Mouse (Mus musculus) heart, adult 2 months (tissue): ENCODE measurements around the gene Notch4. TPM values are rescaled to one million over a fixed set of nuclear protein-coding genes. Genes with fewer than 3 reads are reported as not detected.

Source experiments
- DNase-seq, 2 experiments: peaks; one replicate each; pipeline ENCODE4 v3.0.0; 2021
- H3K27ac ChIP-seq: fragments of 200-600 bp; 2 replicates; pipeline ENCODE4 v1.8.1; 2022
- H3K27me3 ChIP-seq: fragments of 200-500 bp; 2 replicates; pipeline ENCODE4 v1.6.1; 2012; ENCODE audit warnings: mild to moderate bottlenecking, low read length, inconsistent platforms, mixed read lengths; ENCODE audit not compliant: control insufficient read depth, insufficient read depth
- H3K36me3 ChIP-seq: fragments of 200-500 bp; 2 replicates; pipeline ENCODE4 v1.6.1; 2012; ENCODE audit warnings: low read length, inconsistent platforms; ENCODE audit not compliant: control insufficient read depth, insufficient read depth
- H3K4me1 ChIP-seq: fragments of 200-500 bp; 2 replicates; pipeline ENCODE4 v1.6.1; 2011; ENCODE audit warnings: low read length; ENCODE audit not compliant: control insufficient read depth, insufficient read depth
- H3K4me3 ChIP-seq: fragments of 200-600 bp; 2 replicates; pipeline ENCODE4 v1.8.1; 2022
- H3K79me2 ChIP-seq: fragments of 200-500 bp; replicated peaks from 2 replicates; pipeline ENCODE4 v1.6.1; 2012; ENCODE audit warnings: mild to moderate bottlenecking, inconsistent platforms, low read length, moderate library complexity, mixed read lengths; ENCODE audit not compliant: control insufficient read depth, insufficient read depth
- H3K9ac ChIP-seq: fragments of 200-500 bp; 2 replicates; pipeline ENCODE4 v1.6.1; 2012; ENCODE audit warnings: low read depth, mild to moderate bottlenecking, control low read depth, inconsistent platforms, low read length, mixed read lengths
- CTCF ChIP-seq: fragments of 200-600 bp; IDR thresholded peaks from 2 replicates; pipeline ENCODE4 v1.8.1; 2022; ENCODE audit warnings: antibody characterized with exemption, mild to moderate bottlenecking, moderate library complexity
- EP300 ChIP-seq: fragments of 200-500 bp; IDR thresholded peaks from 2 replicates; pipeline ENCODE4 v1.6.1; 2011; ENCODE audit warnings: low read depth, low read length, control low read depth; ENCODE audit not compliant: insufficient read depth
- POLR2A ChIP-seq: fragments of 200-500 bp; IDR thresholded peaks from 2 replicates; pipeline ENCODE4 v1.6.1; 2011; ENCODE audit warnings: mild to moderate bottlenecking, low read depth, low read length, control low read depth; ENCODE audit not compliant: insufficient read depth
- WGBS: fragments of 180-500 bp; shearing (Covaris S2); methylation state at CpG from one replicate; pipeline ENCODE4 v1.1.7; 2018; 5-methylcytosine and 5-hydroxymethylcytosine counted together
- intact Hi-C: fragments of 180-260 bp; cut with DNase I; formaldehyde crosslinking; loops from one replicate; pipeline ENCODE4 v1.15.1; 2025
- polyA plus RNA-seq: library from polyadenylated mRNA; depleted of rRNA; stranded (reverse); fragments of >200 nt; gene quantifications from 2 replicates; pipeline ENCODE4 v1.2.3, GENCODE M21; 2012
- total RNA-seq, 2 experiments: library from RNA; stranded (reverse); gene quantifications; 2 replicates each; pipeline ENCODE4 v1.2.3; 2021

Notch4 gene
- total and polyA plus RNA-seq, 3 experiments, result 21.4 to 32.3 (median 30.4) TPM

GRCm38 (mm10) chr17:34572361-34572760, 8.3 kb downstream of the Notch4 start:
- intact Hi-C loops, result loop anchor here (2.0 kb wide), 1 partner anchor 46 kb away; no protein-coding TSS in a partner anchor
- 48% methylated on average over 15 of the region's 15 CpGs for WGBS
- TF ChIP-seq EP300, result no peak

GRCm38 (mm10) chr17:34576577-34576976, 12.5 kb downstream of the Notch4 start:
- Histone ChIP-seq H3K4me3 (no peak overlapping the region), H3K27me3 (no peaks in the 10 kb centered on the region), H3K27ac (no peak overlapping the region), H3K9ac (no peak overlapping the region), H3K79me2 (no peaks in the 10 kb centered on the region), H3K36me3 (no peaks in the 10 kb centered on the region), H3K4me1 (no peaks in the 10 kb centered on the region)
- 48% methylated on average over 5 of the region's 5 CpGs for WGBS
- intact Hi-C loops, result no loop called here
- TF ChIP-seq POLR2A (no peak), EP300 (no peak), CTCF (no peak)
- DNase-seq, result no peak

More at GRCm38 (mm10) chr17:34572361-34572760, 8.3 kb downstream of the Notch4 start:
- H3K4me1 ChIP-seq, result no peaks in the 10 kb centered on the region
- no peaks in the 10 kb centered on the region for H3K36me3 ChIP-seq
- no peaks in the 10 kb centered on the region for H3K79me2 ChIP-seq
- H3K27me3 ChIP-seq, result no peaks in the 10 kb centered on the region
- DNase-seq, result no peak
- H3K9ac ChIP-seq, result no peak overlapping the region
- no peak overlapping the region for H3K4me3 ChIP-seq
- H3K27ac ChIP-seq, result no peak overlapping the region

- WGBS, result 91% methylated on average over 3 of the region's 3 CpGs
- DNase-seq, result no peak
- Histone ChIP-seq H3K4me3 (no peak overlapping the region), H3K36me3 (no peaks in the 10 kb centered on the region), H3K27ac (no peak overlapping the region), H3K4me1 (no peaks in the 10 kb centered on the region), H3K9ac (no peak overlapping the region), H3K27me3 (no peaks in the 10 kb centered on the region), H3K79me2 (no peaks in the 10 kb centered on the region)
- TF ChIP-seq CTCF (no peak), EP300 (no peak), POLR2A (no peak)
- intact Hi-C loops, result no loop called here
These were observed 14.0 kb downstream of the Notch4 start for GRCm38 (mm10) chr17:34578070-34578469.

GRCm38 (mm10) chr17:34582528-34582927, 18.5 kb downstream of the Notch4 start:
- WGBS, result 87% methylated on average over 12 of the region's 12 CpGs

DNA sequence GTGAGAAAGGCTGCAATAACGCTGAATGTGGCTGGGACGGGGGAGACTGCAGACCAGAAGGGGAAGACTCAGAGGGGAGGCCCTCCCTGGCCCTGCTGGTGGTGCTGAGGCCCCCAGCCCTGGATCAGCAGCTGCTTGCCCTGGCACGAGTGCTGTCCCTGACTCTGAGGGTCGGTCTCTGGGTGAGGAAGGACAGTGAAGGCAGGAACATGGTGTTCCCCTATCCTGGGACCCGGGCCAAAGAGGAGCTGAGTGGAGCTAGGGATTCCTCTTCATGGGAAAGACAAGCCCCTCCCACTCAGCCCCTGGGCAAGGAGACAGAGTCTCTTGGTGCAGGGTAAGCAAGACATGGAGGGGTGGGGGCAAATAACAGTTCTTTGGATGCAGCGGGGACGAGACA, 19.3 kb downstream of the Notch4 start:
- no peak for DNase-seq
- intact Hi-C loops, result no loop called here

More at GRCm38 (mm10) chr17:34582528-34582927, 18.5 kb downstream of the Notch4 start:
- intact Hi-C loops, result no loop called here
- no peak for DNase-seq
- Histone ChIP-seq H3K4me3 (no peak overlapping the region), H3K4me1 (peaks cover 3% of the 10 kb centered on the region; the same call in 1 of the 2 replicates), H3K9ac (no peak overlapping the region), H3K79me2 (no peaks in the 10 kb centered on the region), H3K27ac (no peak overlapping the region), H3K27me3 (no peaks in the 10 kb centered on the region), H3K36me3 (no peaks in the 10 kb centered on the region)
- TF ChIP-seq EP300 (no peak), CTCF (no peak), POLR2A (no peak)

DNA sequence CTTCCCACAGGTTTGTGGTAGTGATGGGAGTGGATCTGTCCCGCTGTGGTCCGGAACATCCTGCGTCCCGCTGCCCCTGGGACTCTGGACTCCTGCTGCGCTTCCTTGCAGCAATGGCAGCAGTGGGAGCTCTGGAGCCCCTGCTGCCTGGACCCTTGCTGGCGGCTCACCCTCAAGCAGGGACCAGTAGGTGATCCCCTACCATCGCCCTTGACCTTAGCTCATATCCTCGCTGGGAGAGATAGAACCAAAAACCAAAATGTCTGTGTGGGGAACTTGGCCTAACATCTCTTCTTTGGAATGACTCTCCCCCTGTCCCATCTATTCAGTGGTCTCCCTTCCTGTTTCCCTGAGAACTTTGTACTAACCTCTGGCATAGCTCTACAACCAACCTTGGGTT, 19.8 kb downstream of the Notch4 start:
- TF ChIP-seq POLR2A (no peak), EP300 (no peak), CTCF (no peak)
- Histone ChIP-seq H3K9ac (no peak overlapping the region), H3K27ac (no peak overlapping the region), H3K27me3 (no peaks in the 10 kb centered on the region), H3K36me3 (no peaks in the 10 kb centered on the region), H3K4me3 (no peak overlapping the region), H3K79me2 (no peaks in the 10 kb centered on the region), H3K4me1 (peaks cover 7% of the 10 kb centered on the region)
- WGBS, result 87% methylated on average over 8 of the region's 8 CpGs
- intact Hi-C loops, result no loop called here
- no peak for DNase-seq

More for the DNA sequence above, 19.3 kb downstream of the Notch4 start:
- Histone ChIP-seq H3K79me2 (no peaks in the 10 kb centered on the region), H3K27ac (no peak overlapping the region), H3K4me1 (peaks cover 6% of the 10 kb centered on the region), H3K4me3 (no peak overlapping the region), H3K9ac (no peak overlapping the region), H3K27me3 (no peaks in the 10 kb centered on the region), H3K36me3 (no peaks in the 10 kb centered on the region)
- TF ChIP-seq POLR2A (no peak), CTCF (no peak), EP300 (no peak)
- 54% methylated on average over 7 of the region's 7 CpGs for WGBS

- Histone ChIP-seq H3K4me3 (no peak overlapping the region), H3K36me3 (no peaks in the 10 kb centered on the region), H3K4me1 (peaks cover 12% of the 10 kb centered on the region), H3K79me2 (no peaks in the 10 kb centered on the region), H3K27ac (no peak overlapping the region), H3K9ac (no peak overlapping the region), H3K27me3 (no peaks in the 10 kb centered on the region)
- intact Hi-C loops, result no loop called here
- 80% methylated on average over 8 of the region's 8 CpGs for WGBS
- no peak for DNase-seq
- TF ChIP-seq CTCF (no peak), EP300 (no peak), POLR2A (no peak)
These were observed 21.1 kb downstream of the Notch4 start for GRCm38 (mm10) chr17:34585121-34585520.
